Mouse (Mus musculus) spleen, postnatal 10 days (tissue): ENCODE results near the gene Ppp1r2.
"Not testable (repeated sequence)": the region's sequence is repeated elsewhere in the genome, so short reads cannot be mapped to it uniquely, and the experiment has no call there.

Experiments used
- DNase-seq, 2 experiments: peaks; one replicate each; pipeline ENCODE4 v3.0.0; 2021 to 2022; ENCODE audit warnings: low spot score in 2 of 2

The Ppp1r2 gene

DNA sequence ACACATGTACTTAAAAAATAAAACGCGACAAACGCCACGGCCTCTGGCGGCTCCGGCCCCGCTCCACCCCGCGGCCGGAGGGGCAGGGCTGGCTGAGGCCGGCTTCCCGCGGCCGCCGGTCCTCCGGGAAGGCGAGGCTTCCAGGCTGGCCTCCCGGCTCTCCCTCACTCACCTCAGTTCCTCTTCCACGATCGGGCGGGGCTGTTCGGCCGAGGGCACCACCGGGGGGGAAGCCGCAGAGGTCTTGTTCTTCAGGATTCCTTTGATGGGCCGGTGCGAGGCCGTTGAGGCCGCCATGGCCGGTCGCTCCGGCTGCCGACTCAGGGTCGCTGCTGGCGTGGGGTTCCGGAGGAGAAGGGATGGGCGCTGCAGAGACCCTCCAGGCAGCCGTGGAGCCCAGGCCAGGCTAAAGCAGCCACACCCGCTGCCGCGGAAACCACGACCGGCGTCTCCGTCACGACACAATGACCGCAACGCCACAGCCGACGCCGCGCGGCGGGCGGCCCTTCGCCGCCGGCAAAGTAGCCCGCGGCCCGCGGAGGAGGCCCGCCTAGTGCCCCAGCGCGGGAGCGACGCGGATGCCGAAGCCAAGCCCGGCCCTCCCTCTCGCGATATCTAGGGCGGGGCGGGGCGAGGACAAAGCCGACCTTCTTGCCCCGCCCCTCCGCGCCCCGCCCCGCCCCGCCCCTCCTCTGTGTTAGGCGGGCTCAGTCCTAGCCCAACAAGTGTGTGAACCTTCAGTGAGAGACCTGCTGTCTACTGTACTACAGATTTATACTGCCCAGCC is at the start of gene Ppp1r2:
Ppp1r2 (minus strand) TSS at position 604 of the 787 bp plus-strand sequence.
- DNase-seq: peak; percentile 89 to 95

DNA sequence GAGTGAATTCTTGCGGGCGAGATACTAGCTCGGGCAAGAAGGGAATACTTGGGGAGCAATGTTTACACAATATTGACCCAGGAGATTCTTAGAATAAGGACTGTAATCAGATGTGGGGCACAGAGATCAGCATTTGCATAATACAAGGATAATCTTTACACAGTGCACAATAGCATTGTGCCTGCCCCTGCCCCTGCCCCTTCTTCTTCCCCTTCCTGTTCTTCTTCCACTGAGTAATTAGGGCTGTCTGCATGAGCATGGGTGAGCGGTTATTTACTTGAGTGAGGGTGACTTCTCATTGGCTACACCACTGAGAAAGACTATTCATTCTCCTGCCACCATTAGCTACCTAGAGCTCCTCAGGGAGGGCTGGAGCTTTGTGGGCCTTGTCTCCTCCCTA is 46.4 kb upstream of the Ppp1r2 start:
- no peak for DNase-seq

DNA sequence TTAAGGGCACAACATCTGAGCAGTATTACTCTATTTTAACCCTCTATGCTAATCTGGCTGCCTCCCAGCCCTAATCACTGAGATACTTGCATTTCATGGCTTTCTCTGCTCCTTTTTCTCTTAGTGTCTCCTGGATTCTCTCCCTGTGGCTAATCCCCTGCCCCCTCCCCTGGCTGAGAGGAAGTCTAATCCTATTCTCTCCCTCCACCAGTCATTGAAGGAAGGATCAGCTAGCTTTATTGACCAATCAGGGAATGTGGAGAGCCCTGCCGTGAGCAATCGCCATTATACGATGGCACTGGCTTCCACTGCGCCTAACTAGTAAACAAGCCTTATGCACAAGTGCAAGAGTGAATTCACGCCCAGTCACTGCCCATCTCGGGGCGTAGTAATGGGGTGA is 45.9 kb upstream of the Ppp1r2 start:
- DNase-seq: no peak

DNA sequence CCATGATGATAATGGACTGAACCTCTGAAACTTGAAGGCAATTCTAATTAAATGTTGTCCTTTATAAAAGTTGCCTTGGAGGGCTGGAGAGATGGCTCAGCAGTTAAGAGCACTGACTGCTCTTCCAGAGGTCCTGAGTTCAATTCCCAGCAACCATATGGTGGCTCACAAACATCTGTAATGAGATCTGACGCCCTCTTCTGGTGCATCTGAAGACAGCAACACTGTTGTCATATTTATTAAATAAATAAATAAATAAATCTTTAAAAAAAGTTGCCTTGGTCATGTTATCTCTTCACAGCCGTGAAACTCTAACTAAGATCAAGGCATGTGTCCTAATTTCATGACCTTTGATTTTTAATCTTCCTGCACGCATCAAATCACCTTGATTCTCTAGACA is 44.6 kb upstream of the Ppp1r2 start:
- not testable (repeated sequence) for DNase-seq

DNA sequence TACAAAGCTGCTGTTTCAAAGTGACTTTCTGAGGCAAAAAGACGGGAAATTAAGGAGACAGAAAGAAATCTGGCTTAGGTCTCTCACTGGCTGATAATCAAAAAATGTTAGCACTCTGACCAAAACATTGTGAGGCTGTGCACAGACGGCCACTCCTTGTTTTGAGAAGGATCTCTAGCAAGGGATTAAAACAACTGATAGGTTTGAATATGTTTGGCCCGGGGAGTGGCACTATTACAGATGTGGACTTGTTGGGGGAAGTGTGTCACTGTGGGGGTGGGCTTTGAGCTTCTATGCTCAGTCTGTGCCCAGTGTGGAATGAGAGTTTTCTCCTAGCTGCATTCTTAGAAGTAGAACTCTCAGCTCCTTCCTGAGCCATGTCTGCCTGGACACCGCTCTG is 44.2 kb upstream of the Ppp1r2 start:
- no peak for DNase-seq

DNA sequence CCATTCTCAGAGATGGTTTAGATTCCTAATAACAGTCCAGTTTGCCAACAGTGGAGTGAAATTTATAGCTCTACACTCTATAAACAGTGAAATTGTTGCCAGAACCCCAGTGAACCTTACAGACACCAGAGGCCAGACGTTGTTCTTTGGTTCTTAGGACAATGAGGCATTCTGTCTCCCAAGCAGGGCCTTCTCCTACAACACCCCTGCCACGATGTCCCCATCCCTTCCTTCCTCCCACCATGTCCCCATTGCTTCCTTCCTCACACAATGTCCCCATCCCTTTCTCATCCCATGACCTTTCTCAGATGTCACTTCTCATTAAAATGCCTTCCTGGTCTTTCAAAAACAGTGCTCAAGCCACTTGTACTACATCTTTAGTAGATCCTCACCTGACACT is 43.3 kb upstream of the Ppp1r2 start:
- DNase-seq: no peak

DNA sequence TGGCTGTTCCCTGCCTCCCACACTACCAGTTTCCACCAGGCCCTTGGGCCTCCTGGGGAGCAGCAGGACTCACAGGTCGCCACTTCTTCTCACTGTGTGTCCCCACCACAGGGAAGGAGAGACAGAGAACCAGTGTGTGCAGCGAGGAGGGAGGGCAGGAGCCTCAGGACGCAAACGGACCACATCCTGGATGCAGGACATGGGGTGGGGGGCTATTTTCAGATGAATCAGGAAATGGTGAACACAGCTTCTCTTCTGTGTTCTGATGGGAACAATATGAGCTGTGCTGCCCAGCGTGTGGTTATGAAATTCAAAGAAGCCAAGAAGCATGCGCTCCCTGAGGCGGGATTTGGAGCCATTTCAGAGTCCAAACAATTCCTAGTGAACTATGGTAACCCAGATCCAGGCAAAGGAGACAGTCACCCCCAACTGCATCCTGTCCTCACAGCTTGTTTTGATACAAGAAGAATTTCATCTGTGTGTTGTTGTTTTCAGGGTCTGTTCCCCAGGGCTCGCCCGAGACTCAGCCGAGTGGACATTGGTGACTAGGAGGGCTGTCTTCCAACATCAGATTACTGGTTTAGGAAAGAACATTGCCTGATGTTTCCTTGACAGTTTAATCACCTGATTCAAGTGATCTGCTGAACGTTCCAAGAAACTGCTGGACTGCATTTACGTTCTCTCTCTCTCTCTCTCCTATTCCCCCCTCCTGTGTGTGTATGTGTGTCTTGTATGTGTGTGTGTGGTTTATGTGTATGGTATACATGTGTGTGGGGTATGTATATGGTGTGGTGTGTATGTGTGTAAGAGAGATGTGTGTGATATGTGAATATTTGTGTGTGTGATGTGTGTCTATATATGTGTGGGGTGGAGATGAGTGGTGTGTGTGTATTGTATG is 41.4 kb upstream of the Ppp1r2 start:
- DNase-seq: not testable (repeated sequence)

DNA sequence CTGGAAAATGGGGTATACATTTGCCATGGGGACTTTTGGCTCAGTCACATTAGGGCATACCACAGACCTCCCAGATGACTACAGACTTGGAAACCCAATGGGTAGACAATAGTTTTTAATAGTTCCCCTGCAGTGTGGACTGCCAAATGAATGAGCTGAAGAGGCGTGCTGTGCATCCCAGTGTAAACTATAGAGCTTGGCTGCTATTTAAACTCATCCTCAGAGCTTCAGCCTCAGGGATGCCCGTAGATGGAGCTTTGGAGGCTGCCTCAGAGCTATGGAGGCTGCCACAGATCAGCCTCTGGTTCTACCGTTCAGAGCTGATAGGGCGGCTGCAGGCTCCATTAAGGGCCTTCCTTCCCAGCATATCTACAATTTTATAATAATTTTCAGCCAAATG is 40.2 kb upstream of the Ppp1r2 start:
- DNase-seq: no peak

DNA sequence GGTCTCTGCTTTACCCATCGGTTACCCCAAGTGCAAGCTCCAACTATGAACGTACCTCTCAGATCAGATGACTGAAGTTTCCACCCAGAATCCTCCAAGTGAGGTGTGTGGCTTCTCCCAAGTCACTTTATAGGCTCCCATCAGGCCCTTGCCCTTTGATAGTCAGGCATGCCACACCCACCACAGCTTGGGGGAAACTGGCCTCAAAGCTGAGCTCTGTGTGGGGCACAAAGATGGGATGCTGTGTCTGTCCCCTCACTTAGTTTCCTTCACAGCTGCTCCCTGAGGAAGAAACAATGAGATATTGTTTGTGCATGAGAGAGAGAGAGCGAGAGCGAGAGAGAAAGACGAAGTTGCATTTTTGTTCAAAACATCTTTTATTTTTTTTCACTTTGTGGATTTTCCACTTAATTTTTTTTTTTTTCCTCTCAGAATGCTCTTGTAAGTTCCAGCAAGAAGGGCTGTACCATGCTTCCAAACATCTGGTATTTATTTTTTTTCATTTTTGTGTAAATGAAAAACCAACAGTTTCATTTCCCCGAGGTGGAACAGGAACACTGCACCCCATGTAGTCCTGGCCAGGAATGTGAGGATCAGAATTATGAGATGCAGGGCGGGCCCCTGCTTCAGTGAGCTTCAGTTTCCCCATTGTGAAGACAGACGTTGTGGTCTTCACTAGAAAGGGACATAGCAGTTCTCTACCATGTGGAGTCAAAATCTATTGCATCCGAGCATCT is 39.6 kb upstream of the Ppp1r2 start, which contains the start of gene Apod:
Apod (minus strand) TSS at position 312 of the 737 bp plus-strand sequence.
- no peak for DNase-seq

DNA sequence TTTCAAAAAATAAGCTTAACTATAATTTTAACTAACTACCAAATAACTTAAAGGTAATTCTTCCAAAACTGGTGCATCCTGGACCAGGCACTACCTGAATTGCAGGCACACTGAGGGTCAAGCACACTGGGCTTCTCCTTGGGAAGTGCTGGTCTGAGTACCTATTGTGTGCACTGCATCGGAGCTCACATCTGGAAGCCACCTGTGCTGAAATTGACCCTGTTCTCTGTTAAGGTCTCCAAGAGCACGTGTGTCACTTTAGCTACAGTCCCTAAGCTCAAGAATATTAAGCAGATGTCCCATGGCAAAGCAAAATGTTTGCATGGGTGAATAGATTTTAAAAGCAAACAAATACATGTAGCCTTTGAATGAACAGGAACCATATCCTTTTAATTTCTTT is 38.5 kb upstream of the Ppp1r2 start:
- no peak for DNase-seq

DNA sequence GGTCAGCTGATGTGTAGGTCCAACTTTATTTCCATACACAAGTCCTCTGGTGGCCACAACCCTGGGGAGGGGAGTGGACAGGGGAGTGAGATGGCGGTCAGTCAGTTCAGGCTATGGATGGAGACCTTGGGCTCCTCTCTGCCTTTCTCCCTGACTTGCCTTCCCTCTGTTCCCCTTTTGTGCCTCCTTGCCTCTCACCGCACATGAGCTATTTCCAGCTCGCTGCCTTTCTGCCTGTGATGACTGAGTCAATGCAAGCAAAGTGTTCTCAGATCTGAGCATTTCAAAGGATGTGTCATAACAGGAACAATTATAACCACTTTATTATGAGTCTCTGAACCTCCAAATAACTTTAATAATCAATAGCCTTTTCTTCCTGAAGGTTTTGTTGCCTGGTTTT is 37.2 kb upstream of the Ppp1r2 start:
- no peak for DNase-seq

DNA sequence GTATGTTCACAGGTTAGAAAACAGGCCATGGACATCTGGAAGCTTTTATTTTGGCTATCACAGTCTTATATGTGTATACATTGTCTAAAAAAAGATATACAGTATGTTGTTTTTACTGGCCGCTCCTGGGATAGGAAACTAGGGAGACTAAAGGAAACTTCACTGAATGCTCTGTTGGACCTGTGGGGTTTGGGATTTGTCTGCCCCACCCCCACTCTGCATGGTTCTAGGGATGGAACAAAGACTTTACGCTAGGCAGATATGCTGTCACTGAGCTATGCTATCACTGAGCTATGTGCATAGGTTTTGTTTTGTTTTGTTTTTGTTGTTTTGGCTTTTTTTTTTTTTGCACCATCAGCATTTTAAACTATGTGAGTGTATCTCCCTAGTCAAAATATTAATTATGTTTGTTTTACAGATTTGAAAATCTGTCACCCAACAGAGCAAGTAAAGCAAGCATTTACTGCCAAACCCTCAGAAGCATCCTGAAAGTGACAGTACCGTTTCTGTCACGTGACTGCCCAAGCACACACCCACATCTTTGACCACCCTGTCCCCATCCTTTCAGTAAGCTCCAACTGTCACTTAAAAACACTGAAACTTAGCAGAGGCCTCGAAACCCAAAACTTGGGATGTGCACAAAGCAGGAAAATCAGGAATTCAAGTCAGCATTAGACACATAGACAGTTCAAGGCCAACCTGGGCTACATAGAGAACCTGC is 30.3 kb upstream of the Ppp1r2 start:
- no peak for DNase-seq

DNA sequence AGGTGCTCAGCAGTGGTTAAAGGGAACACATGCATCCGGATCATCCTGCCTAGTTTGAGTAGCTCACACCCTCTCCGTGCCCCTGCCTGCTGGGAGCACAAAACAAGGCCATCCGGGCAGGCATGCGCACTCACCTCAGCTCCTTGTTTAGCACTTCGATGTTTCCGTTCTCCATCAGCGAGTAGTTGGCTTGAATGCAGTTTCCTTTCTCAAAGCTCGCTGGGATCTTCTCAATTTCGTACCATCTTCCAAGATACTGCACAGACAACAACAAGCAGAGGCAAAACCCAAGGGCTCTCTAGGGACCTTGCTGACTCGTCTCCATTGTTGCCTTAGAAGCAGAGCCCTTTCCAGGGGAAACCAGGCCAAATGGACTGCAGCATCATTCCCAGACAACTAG is 28.2 kb upstream of the Ppp1r2 start:
- no peak for DNase-seq

DNA sequence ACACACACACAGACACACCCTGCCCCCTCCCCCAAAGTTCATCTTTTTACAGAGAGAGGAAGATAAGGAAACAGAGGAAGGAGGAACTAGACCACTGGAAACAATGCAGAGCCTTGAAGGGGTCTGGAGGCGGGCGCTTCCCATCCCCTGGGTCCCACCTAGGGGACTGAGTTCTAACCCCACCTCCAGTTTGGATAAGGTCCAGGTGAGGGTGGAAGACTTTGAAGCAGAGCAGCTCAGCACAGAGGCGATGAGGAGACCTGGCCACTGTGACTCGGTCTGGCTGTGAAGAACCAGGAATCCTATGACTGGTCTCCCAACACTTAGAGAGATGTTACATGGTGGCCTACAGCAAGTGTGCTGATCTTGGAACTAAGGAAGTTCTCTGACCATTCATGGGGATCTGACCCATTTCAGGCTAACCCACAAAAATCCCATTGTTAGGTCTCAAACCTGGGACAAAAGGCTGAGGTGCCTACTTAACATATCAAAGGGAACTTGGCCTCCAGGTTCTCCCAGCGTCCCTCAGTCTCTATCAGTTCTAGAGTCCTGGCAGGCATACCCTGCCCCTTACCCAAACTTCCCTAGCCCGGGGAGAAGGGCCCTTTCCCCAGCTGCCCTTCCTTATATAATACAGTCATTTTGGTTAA is 25.9 kb upstream of the Ppp1r2 start:
- DNase-seq: no peak

DNA sequence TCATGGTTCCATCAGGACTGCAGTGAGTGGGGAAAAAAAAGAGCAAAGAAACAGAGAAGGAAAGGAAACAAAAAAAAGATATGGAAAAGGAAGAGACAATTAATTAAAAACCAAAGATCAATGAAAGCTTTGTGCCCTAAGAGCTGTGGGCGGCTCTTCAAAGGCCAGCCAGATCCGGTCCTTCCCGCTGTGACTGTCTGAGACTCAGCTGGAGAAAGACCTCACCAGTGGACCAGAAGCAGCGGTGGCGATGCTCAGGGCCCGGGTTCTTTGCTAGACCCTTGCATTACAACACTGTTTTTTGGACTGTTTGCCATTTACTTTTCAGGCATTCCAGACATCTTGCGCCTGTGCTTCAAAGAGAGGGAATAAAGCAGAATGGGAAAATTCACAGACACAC is 25.4 kb upstream of the Ppp1r2 start:
- no peak for DNase-seq

DNA sequence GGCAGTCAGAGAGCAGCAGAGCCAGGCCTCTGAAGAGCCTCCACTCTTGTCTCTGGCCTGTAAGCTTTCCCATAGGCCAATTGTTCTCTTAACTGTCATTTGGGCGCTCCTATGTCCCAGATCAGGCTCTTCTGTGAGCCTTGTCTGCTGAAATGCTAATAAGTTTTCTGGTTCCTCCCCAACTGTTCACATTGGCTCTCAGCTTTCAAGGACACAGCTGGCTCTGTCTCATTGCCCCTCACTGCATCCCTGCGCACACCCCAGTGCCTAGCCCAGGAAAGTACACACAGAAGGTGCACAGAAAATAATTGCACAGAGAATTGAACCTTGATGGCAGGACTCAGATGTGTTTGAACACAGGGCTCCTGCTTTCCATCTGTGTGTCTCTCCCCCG is 24.9 kb upstream of the Ppp1r2 start:
- no peak for DNase-seq

DNA sequence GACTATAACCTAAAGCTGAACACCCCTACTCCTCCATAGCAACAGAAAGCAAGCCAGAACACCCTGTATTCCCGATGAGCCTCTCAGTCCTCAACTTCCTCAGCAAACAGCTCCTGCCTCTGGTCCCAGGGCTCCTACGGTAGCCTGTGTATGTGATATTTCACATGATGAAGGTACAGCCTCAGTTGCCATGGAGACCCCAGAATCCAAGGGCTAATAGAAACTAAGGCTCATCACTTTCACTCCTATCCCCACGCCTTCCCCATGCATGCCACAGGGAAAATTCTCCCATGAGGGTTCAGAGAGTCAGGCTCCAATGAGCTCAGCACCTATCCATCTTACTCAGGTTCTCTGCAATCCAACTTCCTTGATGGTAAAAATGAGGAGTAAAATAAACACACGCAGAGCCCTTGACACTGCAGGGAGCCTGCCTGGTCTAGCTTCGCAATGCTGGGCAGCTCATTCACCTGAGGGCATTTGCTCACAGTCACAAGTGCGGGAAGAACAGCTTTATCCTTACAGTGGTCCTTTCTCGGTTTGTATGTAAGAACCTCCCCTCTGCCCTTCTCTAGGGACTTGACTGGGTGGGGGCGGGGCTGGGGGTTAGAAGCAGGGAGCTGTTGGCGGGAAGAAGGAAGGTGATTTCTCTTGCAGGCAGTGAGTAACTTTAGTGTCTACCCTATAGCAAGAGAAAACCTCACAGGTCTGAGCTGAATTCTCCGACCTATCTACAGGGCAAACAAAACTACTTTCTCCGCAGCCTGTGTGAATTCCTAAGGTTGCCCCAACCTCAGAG is 24.3 kb upstream of the Ppp1r2 start:
- no peak for DNase-seq

DNA sequence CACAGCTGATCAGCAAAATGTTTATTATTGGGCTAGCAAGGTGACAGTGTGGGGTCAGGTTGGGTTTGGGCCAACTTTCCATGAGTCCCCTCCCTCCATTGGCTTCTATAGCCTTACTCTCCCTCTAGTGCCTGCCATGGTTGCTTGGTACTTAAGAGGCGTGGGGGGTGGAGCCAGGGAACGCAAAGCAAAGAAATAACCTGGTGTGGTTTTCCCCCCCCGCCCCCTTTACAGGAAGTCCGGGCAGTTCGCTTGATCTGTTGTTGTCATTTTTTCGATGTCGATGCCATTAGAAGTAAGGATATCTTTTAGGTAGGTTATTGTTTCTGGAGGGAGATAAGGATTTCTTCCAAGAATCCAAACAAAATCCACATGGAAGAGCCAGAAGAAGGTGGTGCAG is 22.0 kb upstream of the Ppp1r2 start:
- DNase-seq: peak in 1 of 2 experiments; percentile 22

DNA sequence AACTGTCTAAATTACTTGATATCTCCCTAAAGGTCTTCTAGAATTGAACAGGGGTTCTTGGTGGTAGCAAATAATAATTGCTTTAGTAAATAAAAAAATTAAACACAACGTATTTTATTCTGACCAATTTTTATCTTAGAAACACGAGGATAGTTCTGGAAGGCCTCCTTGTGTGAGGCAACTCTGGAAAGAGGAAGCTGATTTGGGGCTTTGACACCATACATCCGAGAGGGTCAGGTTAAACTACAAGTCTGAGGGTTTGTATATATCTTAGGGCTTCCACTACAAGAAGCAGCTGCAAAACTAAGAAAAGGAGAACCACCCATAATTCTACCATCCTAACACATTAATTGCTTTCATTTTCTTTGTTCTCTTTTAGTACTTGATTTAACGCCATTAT is 18.7 kb upstream of the Ppp1r2 start:
- DNase-seq: no peak

DNA sequence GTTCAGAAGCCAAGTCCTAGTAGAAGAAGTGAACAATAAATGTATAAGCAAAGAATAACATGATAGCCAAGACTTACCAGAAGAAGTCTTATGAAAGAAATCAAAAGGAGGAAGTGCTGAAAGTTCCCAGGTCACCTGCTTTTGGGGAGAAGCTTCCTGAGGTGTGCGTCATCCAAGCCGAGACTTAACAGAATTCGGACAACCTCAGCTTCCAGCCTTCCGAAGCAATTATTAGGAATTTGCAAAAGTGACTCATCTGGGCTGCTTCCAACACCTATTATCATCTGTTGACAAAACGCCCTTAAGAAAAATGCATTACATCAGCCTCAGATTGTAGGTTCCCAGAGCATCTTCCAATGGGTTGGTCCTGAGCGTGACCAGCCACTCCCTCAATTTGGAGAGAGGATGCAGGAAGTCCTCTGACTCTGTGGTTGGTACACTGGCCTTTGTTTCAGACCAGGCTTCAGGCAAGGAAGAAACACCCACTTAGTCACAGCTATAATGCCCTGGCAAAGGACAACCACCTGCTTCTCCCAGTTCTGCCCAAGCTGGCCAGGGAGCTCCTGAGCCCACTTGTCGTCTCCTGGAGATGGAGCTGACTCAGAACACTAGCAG is 15.8 kb upstream of the Ppp1r2 start:
- no peak for DNase-seq
